Mouse (Mus musculus): ENCODE results near the gene Gm11444.

GRCm38 (mm10) chr11:85894731-85895545 lies 44.8 kb upstream of the Gm11444 start:
- TF ChIP-seq CTCF (IDR thresholded peaks at IDR 0.05; ENCODE audit: low read depth, low read length) (no peak), GATA1 (IDR thresholded peaks at IDR 0.05; ENCODE audit: borderline replicate concordance, low read length) (no peak), TAL1 (conservative IDR thresholded peaks at IDR 0.05; ENCODE audit: low read depth, low read length) (no peak)
